Mouse (Mus musculus) liver, postnatal 0 days (tissue): ENCODE data around the gene Doc2g.
A peak's percentile ranks its signal among the peaks of the same experiment; 100 is the strongest.

Experiments
- CTCF ChIP-seq: sonication (generic); IDR thresholded peaks from 2 replicates; pipeline ENCODE4 v1.5.1; 2016; ENCODE audit warnings: antibody characterized with exemption, low read depth
- EP300 ChIP-seq: IDR thresholded peaks from 2 replicates; pipeline ENCODE4 v1.6.1; 2016; ENCODE audit warnings: antibody characterized with exemption, low read depth, mild to moderate bottlenecking

DNA sequence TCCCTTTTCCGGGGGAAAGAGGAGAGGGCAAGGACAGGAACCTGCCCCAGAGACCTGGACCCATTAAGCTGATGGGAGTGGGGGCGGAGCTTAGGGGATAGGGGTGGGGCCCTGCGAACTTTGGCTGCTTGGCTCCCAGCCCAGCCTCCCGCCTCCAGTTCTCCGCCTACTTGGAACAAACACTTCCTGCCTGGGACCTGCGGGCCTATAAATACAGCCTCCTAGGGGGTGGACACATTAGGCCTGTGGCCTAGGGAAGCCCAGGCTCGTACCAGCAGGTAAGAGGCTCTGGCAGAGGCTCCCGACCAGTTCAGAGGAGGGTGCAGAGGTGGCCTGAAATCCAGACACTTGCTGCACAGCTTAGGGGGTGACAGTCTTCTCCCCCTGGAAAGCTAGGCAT lies 16.8 kb upstream of the Doc2g start, which contains the start of gene Acy3:
- no peak for TF ChIP-seq CTCF
- TF ChIP-seq EP300 = peak; percentile 60; the same call in 1 of the 2 replicates
